Mouse (Mus musculus): ENCODE results near the gene Msh4. TPM values are rescaled to one million over a fixed set of nuclear protein-coding genes. Genes with fewer than 3 reads are reported as not detected.
"Not testable (repeated sequence)": the region's sequence is repeated elsewhere in the genome, so short reads cannot be mapped to it uniquely, and the experiment has no call there.

The Msh4 gene
- polyA plus RNA-seq, 1 experiment from 2014 or later = 0.11 TPM

DNA sequence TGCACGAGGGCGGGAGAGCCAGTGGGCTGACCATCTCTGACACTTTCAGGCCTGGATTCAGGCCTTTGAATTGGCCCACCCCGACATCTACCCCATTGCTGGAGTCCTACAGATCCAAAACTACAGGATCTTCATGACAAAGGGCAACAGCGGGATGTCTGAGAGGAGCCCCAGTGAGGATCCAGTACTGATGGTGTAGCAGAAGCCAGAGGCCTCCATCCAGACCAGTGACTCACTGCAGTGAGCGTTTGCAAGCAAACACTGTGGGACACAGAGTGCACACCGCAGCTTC is 73.3 kb downstream of the Msh4 start:
- Histone ChIP-seq H3K9me3 (ENCODE audit: control insufficient read depth, low read length) (no peaks in the 10 kb centered on the region), H3K4me1 (replicated peaks; ENCODE audit: control insufficient read depth, insufficient read depth, low read length) (no peaks in the 10 kb centered on the region), H3K9ac (ENCODE audit: low read length) (no peak overlapping the region), H3K4me3 (ENCODE audit: low read depth, low read length) (no peak overlapping the region), H3K4me2 (ENCODE audit: low read depth, low read length, severe bottlenecking) (no peak overlapping the region), H3K27ac (ENCODE audit: low read depth, low read length) (no peak overlapping the region), H3K36me3 (ENCODE audit: control insufficient read depth, insufficient read depth, low read length) (no peaks in the 10 kb centered on the region), H3K27me3 (ENCODE audit: control insufficient read depth, insufficient read depth, low read length) (no peaks in the 10 kb centered on the region)
- no peak for DNase-seq (ENCODE audit: low spot score)
- 34% methylated on average over 6 of the region's 6 CpGs for WGBS
- no peak for ATAC-seq (replicated peaks; ENCODE audit: low FRiP score)

DNA sequence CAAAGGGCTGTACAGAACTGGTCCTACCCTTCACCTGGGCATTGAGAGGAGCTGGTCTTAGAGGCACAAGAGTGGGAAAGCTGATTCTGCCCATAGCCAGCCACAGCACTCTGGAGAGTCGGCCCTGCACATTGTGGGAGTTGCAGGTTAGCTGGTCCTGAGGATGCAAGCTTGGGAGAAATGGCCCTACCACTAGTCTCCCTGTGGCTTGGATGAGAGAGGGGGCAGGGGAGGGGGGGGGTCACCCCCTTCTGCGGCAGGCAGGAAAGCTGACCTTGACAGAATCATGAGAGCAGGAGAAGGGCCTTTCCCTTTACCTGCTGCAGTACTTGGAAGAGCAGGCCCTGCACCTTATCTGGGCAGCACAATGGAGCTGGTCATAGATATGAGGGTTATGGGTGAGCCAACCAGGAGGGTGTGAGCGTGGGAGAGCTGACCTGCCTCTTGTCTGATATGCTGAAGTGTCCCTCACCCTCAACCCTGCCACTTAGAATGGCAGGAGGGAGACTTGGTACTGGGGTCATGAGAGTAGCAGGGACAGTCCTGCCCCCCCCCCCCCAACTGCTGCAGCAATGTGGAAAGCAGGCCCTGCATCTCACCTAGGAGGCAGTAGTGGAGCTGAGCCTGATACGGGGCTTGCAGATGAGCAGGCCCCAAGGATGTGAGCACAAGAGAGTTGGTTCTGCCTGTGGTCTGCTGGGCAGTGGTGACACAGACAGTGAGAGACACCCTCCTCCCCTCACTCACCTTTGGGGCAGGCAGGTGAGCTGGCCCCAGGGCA is 73.9 kb downstream of the Msh4 start:
- H3K9me3 ChIP-seq (ENCODE audit: control insufficient read depth, low read length) = no peaks in the 10 kb centered on the region
- no peak overlapping the region for H3K4me3 ChIP-seq (ENCODE audit: low read depth, low read length)
- WGBS = 74% methylated on average over 4 of the region's 4 CpGs
- no peak overlapping the region for H3K27ac ChIP-seq (ENCODE audit: low read depth, low read length)
- no peak overlapping the region for H3K4me2 ChIP-seq (ENCODE audit: low read depth, low read length, severe bottlenecking)
- H3K4me1 ChIP-seq (replicated peaks; ENCODE audit: control insufficient read depth, insufficient read depth, low read length) = no peaks in the 10 kb centered on the region
- ATAC-seq (replicated peaks; ENCODE audit: low FRiP score) (peak; percentile 47; the same call in 1 of the 2 replicates), DNase-seq (ENCODE audit: low spot score) (no peak)
- no peaks in the 10 kb centered on the region for H3K36me3 ChIP-seq (ENCODE audit: control insufficient read depth, insufficient read depth, low read length)
- no peak overlapping the region for H3K9ac ChIP-seq (ENCODE audit: low read length)
- no peaks in the 10 kb centered on the region for H3K27me3 ChIP-seq (ENCODE audit: control insufficient read depth, insufficient read depth, low read length)

DNA sequence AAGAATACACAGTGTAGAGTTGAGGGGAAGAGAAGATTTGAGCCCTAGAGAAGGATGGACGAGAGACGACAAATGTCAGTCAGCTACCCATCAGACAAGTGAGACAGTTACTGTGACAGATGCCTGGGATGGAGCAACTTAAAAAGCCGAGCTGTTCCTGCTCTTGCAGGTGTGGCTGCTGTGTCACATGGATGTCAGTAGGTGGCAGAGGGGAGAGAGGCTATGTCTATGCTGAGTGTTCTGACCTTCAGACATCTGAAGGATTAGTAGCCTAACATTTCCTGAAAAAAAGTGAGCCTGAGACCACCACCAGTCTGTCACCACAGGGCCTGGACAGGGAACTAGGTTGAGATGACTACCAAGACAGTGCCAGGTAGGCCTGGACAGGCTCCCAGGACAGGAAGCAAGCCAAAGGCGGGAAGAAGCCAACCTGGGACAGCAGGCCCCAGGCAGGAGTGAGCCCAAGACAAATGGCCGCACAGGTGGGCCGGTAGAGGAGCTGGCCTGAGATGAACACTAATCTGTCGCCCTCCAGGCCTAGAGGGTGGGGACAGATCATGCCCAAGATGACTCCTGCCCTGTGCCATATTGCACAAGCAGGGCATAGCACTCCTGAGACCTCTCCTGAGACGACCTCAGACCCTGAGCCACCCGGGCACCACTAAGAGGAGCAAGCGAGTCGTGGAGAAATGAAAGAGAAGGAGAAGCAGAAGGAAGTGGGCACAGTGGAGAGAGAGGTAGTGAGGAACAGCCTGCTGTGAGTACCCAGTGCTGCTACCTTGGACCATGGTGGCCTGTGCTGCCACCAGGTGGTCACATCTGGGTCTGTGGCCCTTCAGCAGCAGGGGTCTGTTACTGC is 74.7 kb downstream of the Msh4 start:
- no peaks in the 10 kb centered on the region for H3K36me3 ChIP-seq (ENCODE audit: control insufficient read depth, insufficient read depth, low read length)
- H3K9me3 ChIP-seq (ENCODE audit: control insufficient read depth, low read length) = no peaks in the 10 kb centered on the region
- 78% methylated on average over 11 of the region's 11 CpGs for WGBS
- H3K9ac ChIP-seq (ENCODE audit: low read length) = no peak overlapping the region
- peak; percentile 37; the same call in 1 of the 2 replicates for ATAC-seq (replicated peaks; ENCODE audit: low FRiP score)
- H3K4me2 ChIP-seq (ENCODE audit: low read depth, low read length, severe bottlenecking) = no peak overlapping the region
- no peak overlapping the region for H3K27ac ChIP-seq (ENCODE audit: low read depth, low read length)
- H3K27me3 ChIP-seq (ENCODE audit: control insufficient read depth, insufficient read depth, low read length) = no peaks in the 10 kb centered on the region
- no peaks in the 10 kb centered on the region for H3K4me1 ChIP-seq (replicated peaks; ENCODE audit: control insufficient read depth, insufficient read depth, low read length)
- DNase-seq (ENCODE audit: low spot score) = no peak
- no peak overlapping the region for H3K4me3 ChIP-seq (ENCODE audit: low read depth, low read length)

- H3K9ac ChIP-seq (ENCODE audit: low read length); H3K4me2 ChIP-seq (ENCODE audit: low read depth, low read length, severe bottlenecking): not testable (repeated sequence)
- WGBS = 91% methylated on average over 3 of the region's 3 CpGs
Observed at GRCm38 (mm10) chr3:153829788-153830187, 76.2 kb downstream of the Msh4 start.

GRCm38 (mm10) chr3:153826616-153827015 is 79.3 kb downstream of the Msh4 start:
- DNase-seq (ENCODE audit: low spot score) (no peak), ATAC-seq (replicated peaks; ENCODE audit: low FRiP score) (no peak)
- no peak overlapping the region for H3K9ac ChIP-seq (ENCODE audit: low read length)
- no peaks in the 10 kb centered on the region for H3K9me3 ChIP-seq (ENCODE audit: control insufficient read depth, low read length)
- H3K36me3 ChIP-seq (ENCODE audit: control insufficient read depth, insufficient read depth, low read length) = no peaks in the 10 kb centered on the region
- no peaks in the 10 kb centered on the region for H3K27me3 ChIP-seq (ENCODE audit: control insufficient read depth, insufficient read depth, low read length)
- H3K4me1 ChIP-seq (replicated peaks; ENCODE audit: control insufficient read depth, insufficient read depth, low read length) = no peaks in the 10 kb centered on the region
- no peak overlapping the region for H3K4me3 ChIP-seq (ENCODE audit: low read depth, low read length)
- no peak overlapping the region for H3K4me2 ChIP-seq (ENCODE audit: low read depth, low read length, severe bottlenecking)
- WGBS = 51% methylated on average over 6 of the region's 6 CpGs
- H3K27ac ChIP-seq (ENCODE audit: low read depth, low read length) = no peak overlapping the region

More at GRCm38 (mm10) chr3:153829788-153830187, 76.2 kb downstream of the Msh4 start:
- not testable (repeated sequence) for ATAC-seq (replicated peaks; ENCODE audit: low FRiP score); H3K27me3 ChIP-seq (ENCODE audit: control insufficient read depth, insufficient read depth, low read length); DNase-seq (ENCODE audit: low spot score); H3K36me3 ChIP-seq (ENCODE audit: control insufficient read depth, insufficient read depth, low read length); H3K9me3 ChIP-seq (ENCODE audit: control insufficient read depth, low read length); H3K4me3 ChIP-seq (ENCODE audit: low read depth, low read length); H3K27ac ChIP-seq (ENCODE audit: low read depth, low read length); H3K4me1 ChIP-seq (replicated peaks; ENCODE audit: control insufficient read depth, insufficient read depth, low read length)

GRCm38 (mm10) chr3:153825197-153825596 is 80.7 kb downstream of the Msh4 start:
- Histone ChIP-seq H3K4me1 (replicated peaks; ENCODE audit: control insufficient read depth, insufficient read depth, low read length) (no peaks in the 10 kb centered on the region), H3K36me3 (ENCODE audit: control insufficient read depth, insufficient read depth, low read length) (no peaks in the 10 kb centered on the region), H3K27ac (ENCODE audit: low read depth, low read length) (no peak overlapping the region), H3K9ac (ENCODE audit: low read length) (no peak overlapping the region), H3K9me3 (ENCODE audit: control insufficient read depth, low read length) (no peaks in the 10 kb centered on the region), H3K4me3 (ENCODE audit: low read depth, low read length) (no peak overlapping the region), H3K4me2 (ENCODE audit: low read depth, low read length, severe bottlenecking) (no peak overlapping the region), H3K27me3 (ENCODE audit: control insufficient read depth, insufficient read depth, low read length) (no peaks in the 10 kb centered on the region)
- no peak for ATAC-seq (replicated peaks; ENCODE audit: low FRiP score)
- 95% methylated on average over 10 of the region's 10 CpGs for WGBS
- no peak for DNase-seq (ENCODE audit: low spot score)

DNA sequence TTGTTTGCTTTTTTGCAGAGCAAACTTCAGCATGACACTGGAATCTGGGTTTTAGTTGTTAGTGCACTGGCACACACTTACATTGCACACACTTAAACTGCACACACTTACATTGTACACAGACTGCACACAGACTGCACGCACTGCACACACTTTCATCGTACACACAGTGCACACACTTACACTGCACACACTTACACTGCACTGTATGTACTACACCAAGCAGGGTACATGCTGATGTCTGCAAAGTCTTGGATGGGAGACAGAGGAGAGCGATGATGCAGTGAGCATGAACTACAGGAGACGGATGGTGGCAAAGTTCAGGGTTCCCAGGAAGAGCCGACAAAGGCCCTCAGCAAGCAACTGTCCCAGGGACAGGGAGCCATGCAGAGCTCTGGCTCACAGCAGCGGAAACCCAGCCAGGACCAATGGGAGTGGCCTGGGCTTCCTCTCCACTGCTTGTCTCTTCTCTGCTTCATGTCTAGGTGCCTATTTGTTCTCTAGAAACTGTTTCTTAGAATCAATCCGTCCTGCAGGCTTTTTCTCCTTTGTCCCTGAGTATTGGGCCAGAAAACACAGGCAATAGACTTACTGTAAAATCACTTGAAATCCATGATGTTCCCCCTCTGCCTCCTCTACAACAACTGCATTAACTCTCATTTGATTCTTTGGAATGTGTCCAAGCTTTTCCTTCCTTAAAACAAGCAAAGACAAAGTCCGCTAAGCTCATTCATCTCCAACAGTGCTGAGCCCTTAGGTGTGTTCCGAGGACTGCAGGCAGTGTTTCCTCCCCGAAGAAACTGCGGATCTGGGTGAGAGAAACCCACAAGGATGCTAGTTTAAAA is 82.0 kb downstream of the Msh4 start:
- H3K36me3 ChIP-seq (ENCODE audit: control insufficient read depth, insufficient read depth, low read length) = no peaks in the 10 kb centered on the region
- WGBS = 75% methylated on average over 11 of the region's 11 CpGs
- H3K4me3 ChIP-seq (ENCODE audit: low read depth, low read length) = no peak overlapping the region
- H3K9ac ChIP-seq (ENCODE audit: low read length) = no peak overlapping the region
- no peaks in the 10 kb centered on the region for H3K27me3 ChIP-seq (ENCODE audit: control insufficient read depth, insufficient read depth, low read length)
- H3K27ac ChIP-seq (ENCODE audit: low read depth, low read length) = no peak overlapping the region
- DNase-seq (ENCODE audit: low spot score) = no peak
- H3K9me3 ChIP-seq (ENCODE audit: control insufficient read depth, low read length) = no peaks in the 10 kb centered on the region
- no peak overlapping the region for H3K4me2 ChIP-seq (ENCODE audit: low read depth, low read length, severe bottlenecking)
- no peak for ATAC-seq (replicated peaks; ENCODE audit: low FRiP score)
- no peaks in the 10 kb centered on the region for H3K4me1 ChIP-seq (replicated peaks; ENCODE audit: control insufficient read depth, insufficient read depth, low read length)

DNA sequence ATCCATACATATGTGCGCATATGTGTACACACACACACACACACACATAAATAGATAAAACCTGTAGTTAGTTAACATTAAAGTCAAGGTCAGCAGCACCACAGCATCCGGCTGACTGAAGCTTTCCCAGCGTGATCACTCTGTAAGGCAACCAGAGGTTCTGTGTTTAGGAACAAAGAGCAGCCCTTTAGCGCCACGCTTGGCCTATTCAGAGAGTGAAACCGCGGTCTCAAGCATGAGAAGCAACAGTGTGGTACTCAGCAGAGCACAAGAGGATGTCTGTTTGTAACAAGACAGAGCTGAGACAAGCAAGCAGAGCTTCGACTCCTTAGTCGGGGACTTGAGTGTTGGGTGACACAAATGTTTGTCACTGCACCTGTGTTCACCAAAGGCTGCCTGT is 86.5 kb downstream of the Msh4 start:
- no peaks in the 10 kb centered on the region for H3K4me1 ChIP-seq (replicated peaks; ENCODE audit: control insufficient read depth, insufficient read depth, low read length)
- no peak for ATAC-seq (replicated peaks; ENCODE audit: low FRiP score)
- 78% methylated on average over 9 of the region's 9 CpGs for WGBS
- no peak overlapping the region for H3K9ac ChIP-seq (ENCODE audit: low read length)
- no peaks in the 10 kb centered on the region for H3K9me3 ChIP-seq (ENCODE audit: control insufficient read depth, low read length)
- H3K36me3 ChIP-seq (ENCODE audit: control insufficient read depth, insufficient read depth, low read length) = no peaks in the 10 kb centered on the region
- no peak overlapping the region for H3K27ac ChIP-seq (ENCODE audit: low read depth, low read length)
- H3K4me3 ChIP-seq (ENCODE audit: low read depth, low read length) = no peak overlapping the region
- no peak overlapping the region for H3K4me2 ChIP-seq (ENCODE audit: low read depth, low read length, severe bottlenecking)
- H3K27me3 ChIP-seq (ENCODE audit: control insufficient read depth, insufficient read depth, low read length) = no peaks in the 10 kb centered on the region
- no peak for DNase-seq (ENCODE audit: low spot score)
